In genomic region chr19:5518721-5519120, GRCm38 (mm10) we compare ENCODE assay signal across 25 mouse cellular contexts. TPM values are rescaled to one million over a fixed set of nuclear protein-coding genes. Genes with fewer than 3 reads are reported as not detected.
"Had no signal": no experiment of that assay in that cellular context is flagged by ENCODE, and none has a peak within 500 bp of the region (broad histone marks: within the 10 kb centered on the region; RNA-seq: fewer than 3 reads in every experiment).

No protein-coding gene starts in this region.

- H3K27me3 ChIP-seq: limb, embryonic 12.5 days; limb, embryonic 15.5 days; lung, embryonic 15.5 days; midbrain, embryonic 13.5 days; neural tube, embryonic 13.5 days had no signal

- H3K4me2 ChIP-seq: limb, embryonic 12.5 days; limb, embryonic 15.5 days; lung, embryonic 15.5 days; midbrain, embryonic 13.5 days; neural tube, embryonic 13.5 days had no signal

- H3K4me1 ChIP-seq: limb, embryonic 12.5 days; limb, embryonic 15.5 days; lung, embryonic 15.5 days; midbrain, embryonic 13.5 days; neural tube, embryonic 13.5 days had no signal

- ATAC-seq: midbrain, embryonic 13.5 days; midbrain, embryonic 16.5 days had no signal

- H3K36me3 ChIP-seq: limb, embryonic 12.5 days; limb, embryonic 15.5 days; lung, embryonic 15.5 days; midbrain, embryonic 10.5 days; midbrain, embryonic 13.5 days; neural tube, embryonic 13.5 days had no signal

- DNase-seq: kidney, adult 11 months; kidney, postnatal 25 days; left cerebral cortex, postnatal 4 days; lung, adult 18-20 months; lung, postnatal 10 days; lung, postnatal 36 days; retina, postnatal 1 day; right cerebral cortex, postnatal 25 days; thymus, postnatal 25 days had no signal

- H3K9me3 ChIP-seq: limb, embryonic 12.5 days; limb, embryonic 15.5 days; lung, embryonic 15.5 days; megakaryocyte, embryonic 14.5 days; midbrain, embryonic 10.5 days; midbrain, embryonic 13.5 days; neural tube, embryonic 13.5 days had no signal

- H3K9ac ChIP-seq: limb, embryonic 12.5 days; limb, embryonic 15.5 days; liver, embryonic 14.5 days; lung, embryonic 15.5 days; midbrain, embryonic 13.5 days; neural tube, embryonic 13.5 days had no signal

- H3K27ac ChIP-seq: limb, embryonic 12.5 days; limb, embryonic 15.5 days; liver, embryonic 14.5 days; lung, embryonic 15.5 days; midbrain, embryonic 10.5 days; midbrain, embryonic 13.5 days; neural tube, embryonic 13.5 days had no signal

- H3K4me3 ChIP-seq: limb, embryonic 12.5 days; limb, embryonic 15.5 days; lung, embryonic 15.5 days; megakaryocyte, embryonic 14.5 days; midbrain, embryonic 10.5 days; midbrain, embryonic 13.5 days; myocyte; neural tube, embryonic 13.5 days had no signal

RNA-seq across cellular contexts. Expression of gene 1700020D05Rik, which starts 15.1 kb away (rescaled TPM):
- polyA plus RNA-seq: kidney, embryonic 14.5 days; limb, embryonic 15.5 days; midbrain, embryonic 10.5 days; midbrain, embryonic 16.5 days; neural tube, embryonic 13.5 days had no signal

RNA-seq across cellular contexts. Expression of gene Ovol1, which starts 41.7 kb away (rescaled TPM):
- total RNA-seq: layer of hippocampus, adult 8-10 months; layer of hippocampus, postnatal 10 days; left cerebral cortex, adult 8-10 months; left cerebral cortex, postnatal 14 days; left cerebral cortex, postnatal 4 days; monocyte, adult 5-6 weeks had no signal
- polyA plus RNA-seq: midbrain, embryonic 13.5 days; myocyte; neural tube, embryonic 13.5 days had no signal
